Mouse (Mus musculus) liver, embryonic 14.5 days (tissue): ENCODE measurements at regions not wholly inside any gene's neighbourhood (a gene's known extent, or its start where the extent isn't known, plus 50 kb on each side); places are given as distances from the start of the nearest gene placed in this dataset.

Experiments used
- CTCF ChIP-seq: IDR thresholded peaks from 2 replicates; pipeline ENCODE4 v1.5.1; 2016; ENCODE audit warnings: antibody characterized with exemption, low read depth, control low read depth
- EP300 ChIP-seq: IDR thresholded peaks from 2 replicates; pipeline ENCODE4 v1.6.1; 2016; ENCODE audit warnings: antibody characterized with exemption, low read depth

GRCm38 (mm10) chr3:128362310-128362709 lies 466.2 kb upstream of the Fam241a start:
- TF ChIP-seq CTCF (no peak), EP300 (no peak)
